Mouse (Mus musculus) layer of hippocampus, adult 2 months (tissue): ENCODE results near the gene Micu1. TPM values are rescaled to one million over a fixed set of nuclear protein-coding genes. Genes with fewer than 3 reads are reported as not detected.
A peak's percentile ranks its signal among the peaks of the same experiment; 100 is the strongest.

ENCODE experiments used
- DNase-seq, 2 experiments: peaks; one replicate each; pipeline ENCODE4 v3.0.0; 2022; ENCODE audit warnings: low spot score in 2 of 2
- H3K27ac ChIP-seq: fragments of 200-600 bp; 2 replicates; pipeline ENCODE4 v1.8.1; 2022
- H3K4me3 ChIP-seq: fragments of 200-600 bp; 2 replicates; pipeline ENCODE4 v1.8.1; 2022; ENCODE audit warnings: mild to moderate bottlenecking
- CTCF ChIP-seq: fragments of 200-600 bp; conservative IDR thresholded peaks from 2 replicates; pipeline ENCODE4 v1.8.1; 2022; ENCODE audit warnings: antibody characterized with exemption, mild to moderate bottlenecking, moderate library complexity
- total RNA-seq, 2 experiments: library from RNA; stranded (reverse); gene quantifications; 2 replicates each; pipeline ENCODE4 v1.2.3; 2021

Gene Micu1
- total RNA-seq, 2 experiments from 2014 or later = 97.4 to 98.9 TPM

GRCm38 (mm10) chr10:59879255-59880028 lies 177.2 kb downstream of the Micu1 start, which contains the start of gene Dnajb12:
TSS of gene Dnajb12 (plus strand) at chr10:59879556.
- peak; percentile 94 to 96 for DNase-seq
- Histone ChIP-seq H3K4me3 (peak within 1 kb of the TSS; percentile 77), H3K27ac (peak within 1 kb of the TSS; percentile 100)
- TF ChIP-seq CTCF = no peak

DNA sequence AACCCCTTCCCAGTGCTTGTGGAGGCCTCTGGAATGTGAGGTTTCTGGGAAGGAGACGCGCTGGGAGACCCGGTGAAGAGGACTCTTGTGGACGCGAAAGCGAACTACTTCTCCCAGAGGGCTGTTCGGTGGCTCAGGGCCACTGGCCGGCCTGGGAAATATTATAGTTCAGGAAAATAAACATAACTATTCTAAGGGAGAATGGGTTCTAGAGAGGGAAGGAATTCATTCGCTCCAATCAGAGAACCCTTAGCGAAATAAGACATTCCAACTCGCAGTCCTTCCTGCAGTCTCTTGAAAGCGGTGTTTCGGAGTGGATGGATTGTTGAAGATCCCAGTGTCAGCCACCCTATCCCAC lies 177.7 kb downstream of the Micu1 start:
- no peak for DNase-seq
- peak overlapping the region; percentile 77 for H3K4me3 ChIP-seq
- TF ChIP-seq CTCF = 0 out of 2 replicates have a peak, but pooled peaks have one; percentile 5

DNA sequence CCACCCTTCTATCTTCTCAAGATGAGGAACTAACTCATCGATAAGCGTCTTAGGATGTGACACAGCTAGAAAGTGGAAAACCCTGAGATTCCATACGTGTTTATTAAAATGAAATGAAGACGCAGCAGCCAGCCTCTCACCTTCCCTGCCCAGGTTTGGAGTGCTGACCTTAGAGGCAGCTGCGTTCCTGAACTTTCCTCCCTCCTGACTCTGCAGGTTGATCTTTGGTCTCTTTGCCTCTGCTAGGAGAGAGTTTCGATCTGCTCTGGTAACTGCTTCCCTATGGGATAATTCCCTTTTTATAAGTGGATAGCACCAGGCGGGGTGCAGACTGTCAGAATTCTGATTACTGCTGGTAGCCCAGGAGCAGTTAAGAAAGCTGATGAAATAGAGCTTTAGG lies 178.6 kb downstream of the Micu1 start:
- Histone ChIP-seq H3K27ac (peak overlapping the region; percentile 100; the same call in 1 of the 2 replicates), H3K4me3 (peak overlapping the region; percentile 77)
- TF ChIP-seq CTCF = no peak
- no peak for DNase-seq

More for the DNA sequence above, 177.7 kb downstream of the Micu1 start:
- peak overlapping the region; percentile 100 for H3K27ac ChIP-seq

DNA sequence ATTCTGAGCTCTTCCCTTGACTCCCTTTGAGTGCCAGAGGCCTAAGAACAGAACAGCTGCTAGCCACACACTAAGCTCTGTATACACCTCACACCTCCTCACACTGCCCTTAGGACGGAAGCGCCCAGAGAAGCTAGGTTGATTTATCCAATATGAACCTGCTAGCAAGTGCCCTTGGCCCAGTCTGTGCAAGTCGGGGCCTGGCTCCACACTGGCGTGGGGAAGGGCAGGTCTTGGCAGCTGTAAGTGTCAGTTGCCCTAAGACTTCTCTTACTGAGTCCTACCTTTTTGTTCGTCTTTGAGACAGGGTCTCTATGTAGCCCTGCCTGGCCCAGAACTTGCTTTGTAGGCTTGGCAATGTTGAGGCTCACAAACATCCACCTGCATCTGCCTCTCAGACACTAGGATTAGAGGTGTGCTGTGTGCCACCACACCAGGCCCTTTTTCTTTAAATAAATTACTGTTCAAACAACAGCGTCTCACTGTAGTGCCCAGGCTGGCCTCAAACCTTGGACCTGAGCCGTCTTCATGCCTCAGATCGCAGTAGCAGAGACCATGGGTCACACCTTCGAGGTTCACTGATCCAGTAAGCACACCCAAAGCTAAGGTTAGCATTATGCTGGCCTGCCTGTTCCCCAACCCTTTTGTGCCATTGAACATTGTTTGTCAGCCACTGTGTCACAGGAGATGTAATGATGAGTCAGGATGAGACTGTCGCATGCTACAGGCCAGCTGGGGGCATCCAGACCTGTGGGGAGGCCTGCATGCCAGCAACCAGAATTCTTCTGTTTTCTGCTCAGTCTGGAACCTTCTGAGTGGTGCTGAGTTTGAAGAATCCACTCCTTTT lies 182.3 kb downstream of the Micu1 start:
- TF ChIP-seq CTCF = no peak
- Histone ChIP-seq H3K27ac (peak overlapping the region; percentile 72), H3K4me3 (no peak overlapping the region)
- DNase-seq = no peak

- DNase-seq = no peak
- TF ChIP-seq CTCF = no peak
- Histone ChIP-seq H3K4me3 (no peak overlapping the region), H3K27ac (peak overlapping the region; percentile 72)
These were observed 183.2 kb downstream of the Micu1 start for GRCm38 (mm10) chr10:59885174-59886080.

- no peak for TF ChIP-seq CTCF
- no peak for DNase-seq
- H3K4me3 ChIP-seq = no peak overlapping the region
- H3K27ac ChIP-seq = peak overlapping the region; percentile 72
These were observed 183.8 kb downstream of the Micu1 start for GRCm38 (mm10) chr10:59886081-59886466.

DNA sequence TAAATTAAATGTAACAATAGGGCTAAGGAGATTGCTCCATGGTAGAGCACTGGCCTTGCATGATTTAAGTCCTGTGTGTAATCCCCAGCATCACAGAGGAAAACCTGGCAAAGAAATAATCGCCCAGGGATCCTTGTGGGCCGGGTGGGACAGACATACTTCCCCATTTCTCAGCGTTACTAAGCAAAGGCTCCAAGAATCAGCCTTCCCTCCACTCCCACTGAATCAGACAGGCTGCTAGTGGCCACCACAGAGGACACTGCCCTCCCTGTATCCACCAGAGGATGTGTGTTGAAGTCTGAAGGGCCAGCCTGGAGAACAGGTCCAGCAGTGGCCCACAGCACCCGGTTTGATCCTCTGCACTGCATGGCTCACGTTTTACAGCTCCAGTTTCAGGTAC lies 185.2 kb downstream of the Micu1 start:
- H3K4me3 ChIP-seq = no peak overlapping the region
- DNase-seq = no peak
- TF ChIP-seq CTCF = no peak
- H3K27ac ChIP-seq = peak overlapping the region; percentile 47; the same call in 1 of the 2 replicates

- Histone ChIP-seq H3K27ac (peak overlapping the region; percentile 61; the same call in 1 of the 2 replicates), H3K4me3 (no peak overlapping the region)
- no peak for TF ChIP-seq CTCF
- no peak for DNase-seq
These were observed 187.1 kb downstream of the Micu1 start for GRCm38 (mm10) chr10:59889339-59889738.

DNA sequence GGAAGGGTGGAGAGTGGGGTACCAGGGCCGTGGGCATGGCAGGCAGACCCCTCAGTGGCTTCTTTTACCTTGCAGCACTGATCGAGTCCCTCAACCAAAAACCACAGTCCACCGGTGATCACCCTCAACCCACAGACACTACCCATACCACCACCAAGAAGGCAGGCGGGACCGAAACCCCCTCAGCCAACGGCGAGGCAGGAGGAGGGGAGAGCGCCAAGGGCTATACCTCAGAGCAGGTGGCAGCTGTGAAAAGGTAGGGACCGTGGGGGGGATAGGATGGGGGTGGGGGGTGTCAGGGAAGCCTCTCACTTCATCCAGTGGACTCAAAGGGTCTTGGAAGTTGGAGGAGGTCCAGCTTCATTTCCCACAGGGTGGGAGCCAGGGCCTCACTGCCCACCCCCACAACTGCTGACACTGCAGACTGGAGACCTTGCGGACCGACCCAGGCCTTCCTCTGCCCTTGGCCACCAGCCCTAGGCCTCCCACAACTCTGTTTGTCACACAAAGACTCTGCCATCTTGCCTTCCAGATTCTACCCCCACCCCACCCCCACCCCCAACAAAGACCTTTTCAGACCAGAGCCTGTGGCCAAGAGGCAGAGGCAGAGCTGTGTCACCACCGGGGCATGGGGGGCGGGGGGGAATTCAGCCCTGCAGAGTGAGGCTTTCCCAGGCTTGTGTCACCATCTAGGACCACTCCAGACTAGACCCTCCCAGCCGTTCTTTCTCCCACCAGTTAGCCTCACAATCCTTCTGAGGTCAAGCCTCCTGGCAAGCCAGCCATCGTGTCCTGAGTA lies 187.9 kb downstream of the Micu1 start:
- TF ChIP-seq CTCF = no peak
- peak overlapping the region; percentile 62 for H3K27ac ChIP-seq
- no peak overlapping the region for H3K4me3 ChIP-seq
- no peak for DNase-seq

DNA sequence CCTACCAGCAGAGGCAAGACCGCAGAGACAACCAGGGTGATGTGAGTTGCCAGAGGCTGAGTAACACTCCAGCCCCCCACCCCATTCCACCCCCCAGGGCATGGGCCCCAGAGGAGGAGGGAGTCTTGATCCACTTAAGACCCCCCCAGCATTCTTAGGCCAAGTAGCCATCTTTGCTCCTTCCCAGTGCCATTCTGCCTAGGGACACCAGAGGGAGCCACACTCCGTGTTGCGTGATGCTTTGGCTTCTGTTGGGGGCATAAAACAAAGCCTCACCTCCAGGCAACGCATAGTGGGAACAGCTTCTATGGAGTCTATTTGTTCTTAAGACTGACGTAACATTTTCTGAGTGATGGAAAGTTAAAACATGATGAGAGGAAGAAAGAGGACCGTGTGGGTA lies 190.7 kb downstream of the Micu1 start:
- no peak overlapping the region for H3K4me3 ChIP-seq
- peak overlapping the region; percentile 82 for H3K27ac ChIP-seq
- DNase-seq = peak; percentile 70 to 81
- TF ChIP-seq CTCF = peak; percentile 89

DNA sequence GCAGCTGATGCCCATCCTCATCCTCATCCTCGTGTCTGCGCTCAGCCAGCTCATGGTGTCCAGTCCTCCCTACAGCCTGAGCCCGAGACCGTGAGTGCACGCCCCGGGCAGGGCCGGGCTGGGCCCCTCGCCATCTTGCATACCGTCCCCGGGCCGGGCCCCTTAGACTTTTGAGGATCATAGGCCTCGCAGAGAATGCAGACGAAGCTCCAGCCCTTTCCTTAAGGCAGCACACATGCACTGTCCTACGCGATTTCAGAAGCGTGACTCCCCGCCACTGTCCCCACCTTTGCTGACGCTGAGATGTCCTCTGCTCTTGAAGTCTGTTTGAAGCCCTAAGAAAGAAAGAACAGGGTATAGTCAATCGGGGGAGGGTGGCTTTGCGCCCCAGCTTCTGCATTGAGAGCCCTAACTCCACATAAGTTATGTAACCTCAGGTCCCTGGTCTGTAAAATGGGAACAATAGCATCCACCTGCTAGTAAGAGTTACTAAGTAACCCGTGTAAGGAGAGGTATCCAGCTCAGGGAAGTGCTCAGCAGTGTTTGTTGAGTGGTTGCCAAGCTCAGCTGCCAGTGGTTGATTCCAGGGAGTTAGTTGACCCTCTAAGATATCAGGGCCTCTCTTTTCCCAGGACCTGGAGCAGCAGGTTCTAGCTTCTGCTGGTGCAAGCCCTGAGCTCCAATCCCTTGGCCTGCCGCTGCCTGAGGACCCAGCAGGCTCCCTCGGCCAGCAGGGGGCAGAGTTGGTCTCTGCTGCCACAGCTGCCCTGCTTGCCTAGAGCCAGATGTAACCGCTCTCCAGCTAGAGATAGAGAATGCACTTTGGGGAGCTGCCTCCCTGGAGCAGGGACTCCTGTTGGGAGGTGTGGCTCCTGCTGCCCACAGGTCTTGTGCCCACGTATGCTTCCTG lies 192.2 kb downstream of the Micu1 start:
- TF ChIP-seq CTCF = peak; percentile 95
- DNase-seq = peak; percentile 72 to 83
- Histone ChIP-seq H3K4me3 (no peak overlapping the region), H3K27ac (peak overlapping the region; percentile 82)
